Mouse (Mus musculus): Measurements from ENCODE around the gene Rarres2.
A peak's percentile ranks its signal among the peaks of the same experiment; 100 is the strongest.

Gene Rarres2

GRCm38 (mm10) chr6:48572572-48573061, at the start of gene Rarres2:
Gene Rarres2, minus strand, starts transcription at chr6:48572789.
- peak; percentile 62 for DNase-seq (ENCODE audit: low spot score)

DNA sequence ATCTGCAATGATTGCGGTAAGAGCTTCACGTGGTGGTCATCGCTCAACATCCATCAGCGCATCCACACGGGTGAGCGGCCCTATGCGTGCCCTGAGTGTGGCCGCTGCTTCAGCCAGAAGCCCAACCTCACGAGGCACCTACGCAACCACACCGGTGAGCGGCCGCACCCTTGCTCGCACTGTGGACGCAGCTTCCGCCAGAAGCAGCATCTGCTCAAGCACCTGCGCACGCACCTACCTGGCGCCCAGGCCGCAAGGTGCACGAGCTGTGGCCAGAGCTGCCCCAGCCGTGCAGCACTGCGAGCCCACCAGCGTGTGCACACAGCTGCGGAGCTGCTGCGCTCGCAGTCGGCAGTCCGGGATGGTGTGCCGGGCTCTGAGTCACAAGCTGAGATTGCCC, 47.4 kb upstream of the Rarres2 start:
- DNase-seq (ENCODE audit: low spot score): no peak

GRCm38 (mm10) chr6:48614756-48615155, 42.2 kb upstream of the Rarres2 start:
- DNase-seq (ENCODE audit: low spot score): no peak

GRCm38 (mm10) chr6:48613464-48613863, 40.9 kb upstream of the Rarres2 start:
- no peak for DNase-seq (ENCODE audit: low spot score)

- no peak for DNase-seq (ENCODE audit: low spot score)
Measured at GRCm38 (mm10) chr6:48610657-48611056, 38.1 kb upstream of the Rarres2 start.

DNA sequence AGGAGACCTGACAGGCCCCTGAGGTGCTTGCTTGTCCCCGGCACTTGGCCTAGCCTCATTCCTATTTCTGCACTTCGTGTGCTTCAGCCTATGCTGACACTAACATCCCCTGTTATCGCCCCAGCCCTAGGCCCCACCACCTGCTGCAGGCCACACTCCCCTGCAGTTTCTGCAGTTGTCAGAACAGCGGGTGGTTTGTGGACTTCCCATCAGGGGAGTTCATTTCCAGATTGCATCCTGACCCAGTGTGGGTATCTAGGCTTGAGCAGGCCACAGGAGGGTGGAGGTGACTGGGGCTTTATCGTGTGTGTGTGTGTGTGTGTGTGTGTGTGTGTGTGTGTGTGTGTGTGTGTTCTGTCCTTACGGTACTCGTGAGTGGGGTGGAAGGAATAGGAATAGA, 36.9 kb upstream of the Rarres2 start:
- no peak for DNase-seq (ENCODE audit: low spot score)

DNA sequence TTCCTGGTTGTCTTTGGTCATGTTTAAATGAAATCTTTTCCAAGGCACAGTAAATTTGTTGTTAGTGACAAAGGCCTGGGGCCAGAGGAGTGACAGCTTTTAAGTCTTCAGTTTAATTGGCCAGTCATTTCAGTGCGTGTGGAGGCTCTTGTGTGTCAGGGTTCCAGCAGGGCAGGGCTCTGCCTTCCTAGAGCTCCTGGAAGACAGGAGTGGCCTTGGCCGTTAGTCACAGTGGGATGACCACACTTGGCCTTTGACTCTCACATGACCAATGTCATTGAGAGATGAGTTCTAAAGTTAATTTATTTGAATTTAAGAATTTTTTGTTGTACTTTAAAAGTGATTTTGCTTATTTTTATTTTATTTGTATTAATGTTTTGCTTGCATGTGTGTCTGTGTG, 35.5 kb upstream of the Rarres2 start:
- no peak for DNase-seq (ENCODE audit: low spot score)

DNA sequence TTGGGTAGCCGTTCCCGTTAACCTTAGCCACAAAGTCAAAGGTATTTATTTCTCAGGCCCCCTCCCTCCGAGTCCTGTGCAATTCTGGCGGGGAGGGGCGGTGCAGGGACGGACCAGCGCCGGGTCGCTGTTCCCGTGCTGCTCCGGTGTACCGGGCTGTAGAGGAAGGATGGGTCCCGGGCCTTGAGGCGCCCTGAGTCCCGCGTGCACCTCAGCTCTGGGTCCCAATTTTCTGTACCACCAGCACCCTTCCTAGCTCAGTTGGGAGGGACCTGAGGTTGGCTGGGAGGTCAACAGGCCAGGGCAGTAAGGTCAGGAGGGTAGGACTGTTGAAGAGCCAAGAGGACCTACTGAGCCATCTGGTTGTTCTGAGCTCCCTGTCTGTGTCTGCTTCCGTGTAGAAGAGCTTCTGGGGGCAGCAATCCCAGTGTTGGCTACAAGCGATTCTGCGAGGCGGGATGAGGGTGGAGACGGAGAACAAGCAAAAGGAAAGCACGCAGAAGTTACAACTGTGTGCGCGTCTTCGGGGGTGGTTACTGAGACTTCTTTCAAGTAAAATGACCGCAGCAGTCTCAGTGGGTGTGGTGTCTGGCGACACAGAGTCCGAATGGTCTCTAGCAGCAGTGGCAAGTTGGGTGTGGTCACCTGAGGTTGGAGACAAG, 29.6 kb upstream of the Rarres2 start:
- DNase-seq (ENCODE audit: low spot score): no peak

DNA sequence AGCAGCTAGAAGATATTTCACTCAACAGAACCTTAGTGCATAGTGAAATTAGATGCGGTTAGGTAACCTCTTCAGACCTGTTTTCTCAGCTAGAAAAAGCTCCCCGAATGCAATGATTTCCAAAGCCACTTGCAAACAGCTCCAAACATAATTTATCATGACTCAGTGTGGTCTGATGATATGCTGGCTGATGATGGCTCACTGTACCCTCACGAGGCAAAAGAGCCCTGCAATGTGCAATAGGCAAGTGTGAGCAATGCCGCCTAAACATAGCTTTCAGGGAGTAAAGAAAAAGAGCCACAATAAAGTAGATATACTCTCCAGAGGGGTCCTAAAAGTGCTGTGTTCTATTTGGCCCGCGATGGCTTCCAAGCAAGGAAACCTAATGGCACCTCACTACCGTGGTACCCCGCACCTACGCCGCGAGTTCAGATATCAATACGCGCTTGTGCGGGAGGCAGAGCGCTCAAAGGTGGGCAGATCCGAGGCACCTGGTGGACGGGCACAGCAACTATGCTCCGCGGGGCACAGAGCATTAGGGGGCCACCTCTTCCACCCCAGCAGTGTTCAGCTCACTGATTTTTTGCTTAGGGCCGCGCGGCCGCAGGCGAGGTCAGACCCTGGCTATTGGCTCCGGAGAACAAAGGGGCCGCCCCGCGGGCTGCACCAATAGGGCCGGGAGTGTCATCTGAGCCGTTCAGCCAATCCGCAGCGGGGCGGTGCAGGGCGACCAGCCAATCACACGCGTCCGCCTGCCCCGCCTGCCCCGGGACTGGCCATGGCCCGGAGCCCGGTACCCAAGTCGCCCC, 28.9 kb upstream of the Rarres2 start, which contains the start of gene Zfp775:
TSS of gene Zfp775 (plus strand) at position 793 of the 809 bp plus-strand sequence.
- peak; percentile 96 for DNase-seq (ENCODE audit: low spot score)

GRCm38 (mm10) chr6:48600594-48600993, 28.0 kb upstream of the Rarres2 start:
- no peak for DNase-seq (ENCODE audit: low spot score)

DNA sequence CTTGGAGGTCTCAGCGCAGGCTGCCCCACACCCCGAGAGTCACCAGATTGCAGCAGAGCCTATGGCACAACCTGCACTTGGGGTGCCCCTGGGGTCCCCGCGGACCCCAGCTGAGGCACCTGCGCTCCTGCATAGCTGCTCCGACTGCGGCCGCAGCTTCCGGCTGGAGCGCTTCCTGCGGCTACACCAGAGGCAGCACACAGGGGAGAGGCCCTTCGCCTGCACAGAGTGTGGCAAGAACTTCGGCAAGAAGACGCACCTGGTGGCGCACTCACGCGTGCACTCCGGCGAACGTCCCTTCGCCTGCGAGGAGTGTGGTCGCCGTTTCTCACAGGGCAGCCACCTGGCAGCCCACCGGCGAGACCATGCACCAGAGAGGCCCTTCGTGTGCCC, 24.6 kb upstream of the Rarres2 start:
- DNase-seq (ENCODE audit: low spot score): no peak

DNA sequence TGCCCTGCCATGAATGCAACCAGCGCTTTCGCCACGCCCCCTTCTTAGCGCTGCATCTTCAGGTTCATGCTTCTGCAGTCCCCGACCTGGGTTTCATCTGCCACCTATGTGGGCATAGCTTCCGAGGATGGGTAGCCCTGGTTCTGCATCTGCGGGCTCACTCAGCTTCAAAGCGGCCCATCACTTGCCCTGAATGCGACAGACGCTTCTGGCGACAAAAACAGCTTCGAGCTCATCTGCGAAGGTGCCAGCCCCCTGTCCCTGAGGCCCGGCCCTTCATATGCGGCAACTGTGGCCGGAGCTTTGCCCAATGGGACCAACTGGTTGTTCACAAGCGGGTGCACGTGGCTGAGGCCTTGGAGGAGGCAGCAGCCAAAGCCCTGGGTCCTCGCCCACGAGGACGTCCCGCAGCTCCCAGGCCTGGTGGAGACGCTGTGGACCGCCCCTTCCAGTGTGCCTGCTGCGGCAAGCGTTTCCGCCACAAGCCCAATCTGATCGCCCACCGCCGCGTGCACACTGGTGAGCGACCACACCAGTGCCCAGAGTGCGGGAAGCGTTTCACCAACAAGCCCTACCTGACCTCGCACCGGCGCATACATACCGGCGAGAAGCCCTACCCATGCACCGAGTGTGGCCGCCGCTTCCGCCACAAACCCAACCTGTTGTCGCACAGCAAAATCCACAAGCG, 24.1 kb upstream of the Rarres2 start:
- DNase-seq (ENCODE audit: low spot score): no peak

DNA sequence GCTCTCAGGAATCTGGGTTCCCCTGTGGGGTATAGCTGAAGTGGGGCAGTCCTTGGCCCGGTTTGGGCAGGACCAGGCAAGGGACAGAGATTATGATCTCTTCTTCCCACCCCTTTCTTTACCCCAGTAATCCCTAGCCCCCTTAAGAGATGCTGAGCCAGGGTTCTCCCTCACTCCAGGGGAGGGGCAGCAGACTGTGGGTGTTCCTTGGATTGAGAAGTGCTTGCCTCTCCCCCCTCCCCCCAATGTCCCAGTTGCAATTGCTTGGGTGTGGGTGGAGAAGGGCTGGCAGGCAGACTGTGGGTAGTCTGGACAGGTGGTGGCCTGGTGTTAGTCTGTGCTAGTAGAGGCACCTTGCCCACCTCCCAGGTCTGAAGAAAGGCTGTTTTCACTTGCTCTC, 22.7 kb upstream of the Rarres2 start:
- no peak for DNase-seq (ENCODE audit: low spot score)

DNA sequence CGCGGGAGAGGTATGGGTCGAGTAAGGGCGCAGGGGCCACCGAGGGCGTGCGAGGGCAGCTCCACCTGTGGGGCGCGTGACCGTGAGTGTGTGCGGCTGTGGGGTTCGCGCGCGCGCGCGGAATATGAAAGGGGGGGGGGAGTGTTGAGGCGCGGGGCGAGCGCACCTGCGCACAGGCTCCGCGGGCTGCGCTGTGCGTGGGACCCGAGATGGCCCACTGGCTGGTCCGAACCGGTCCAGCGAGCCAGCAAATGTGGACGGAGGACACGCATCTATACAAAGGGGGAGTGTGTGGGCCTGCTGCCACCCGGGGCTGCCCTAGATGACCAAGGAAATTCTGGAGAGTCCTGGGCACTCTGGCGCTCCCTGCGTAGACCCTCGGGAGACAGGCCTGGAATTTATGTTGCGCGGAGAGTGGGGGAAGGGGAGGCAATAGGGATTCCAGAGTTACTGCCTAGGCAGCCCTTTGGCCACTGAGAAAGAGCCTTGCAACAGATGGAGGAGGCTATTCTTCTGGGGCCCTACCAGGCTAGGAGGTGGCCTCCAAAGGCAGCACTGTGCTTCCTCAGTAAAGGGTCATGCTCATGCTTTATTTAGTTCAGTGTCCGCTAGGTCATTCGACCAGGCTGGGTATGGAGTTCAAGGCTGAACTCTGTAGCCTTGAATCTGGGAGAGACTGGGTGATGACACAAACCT, 21.6 kb upstream of the Rarres2 start:
- DNase-seq (ENCODE audit: low spot score): no peak

GRCm38 (mm10) chr6:48593158-48594042, 20.8 kb upstream of the Rarres2 start, which contains the start of the genes Repin1 and Gm44965:
Gene Repin1, plus strand, starts transcription at chr6:48593883.
Gene Gm44965, plus strand, starts transcription at chr6:48593941.
- DNase-seq (ENCODE audit: low spot score): peak; percentile 91

- DNase-seq (ENCODE audit: low spot score): no peak
Measured at GRCm38 (mm10) chr6:48591871-48592270, 19.3 kb upstream of the Rarres2 start.

DNA sequence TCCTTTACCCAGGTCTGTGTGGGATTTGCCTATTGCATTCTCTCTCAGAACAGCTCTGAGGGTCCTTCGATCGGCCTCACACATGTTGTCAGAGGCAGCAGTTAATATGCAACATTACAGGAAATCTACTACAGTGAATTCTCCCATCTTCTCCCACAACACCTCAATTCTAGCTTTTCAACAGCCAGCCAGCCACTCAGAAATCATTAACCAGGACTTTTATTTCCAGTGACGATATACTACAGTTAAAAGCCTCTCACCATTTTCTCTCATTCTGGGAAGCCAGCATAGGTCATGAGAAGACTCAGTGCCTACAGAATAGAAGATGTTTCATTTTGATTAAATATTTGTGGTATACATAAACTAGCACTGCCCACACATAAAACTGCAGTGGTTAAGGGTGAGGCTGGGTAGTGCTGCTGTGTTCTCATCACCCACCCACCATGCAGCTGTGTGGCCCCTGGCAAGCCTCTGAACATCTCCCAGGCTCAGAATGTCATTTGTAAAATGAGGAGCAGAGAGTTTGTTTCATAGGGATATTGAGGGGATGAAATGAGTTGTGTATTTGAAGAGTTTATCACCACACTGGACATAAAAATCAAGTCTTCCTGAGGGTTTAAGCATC, 18.7 kb upstream of the Rarres2 start:
- DNase-seq (ENCODE audit: low spot score): no peak

GRCm38 (mm10) chr6:48589194-48589750, 16.7 kb upstream of the Rarres2 start, which contains the start of gene Gm45021:
Gene Gm45021, plus strand, starts transcription at chr6:48589610.
- no peak for DNase-seq (ENCODE audit: low spot score)

DNA sequence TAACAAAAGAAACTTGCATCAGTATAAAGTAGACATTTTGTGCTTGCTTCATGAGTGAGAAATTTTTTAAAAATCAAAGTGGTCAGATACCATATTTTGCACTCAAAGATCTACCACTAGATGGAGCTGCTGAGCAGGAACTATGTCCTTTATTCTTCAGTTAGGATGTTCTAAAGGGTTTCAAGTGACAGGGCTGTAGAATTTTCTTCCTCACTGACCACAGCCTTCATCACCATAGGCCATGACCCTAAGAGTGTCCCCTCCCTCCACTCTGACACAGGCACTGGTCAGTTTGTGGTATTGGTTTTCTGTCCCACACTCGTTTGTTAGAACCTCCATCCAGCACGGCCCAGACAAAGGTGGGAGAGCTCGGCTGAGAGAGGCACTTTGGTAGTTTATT, 9.4 kb upstream of the Rarres2 start:
- DNase-seq (ENCODE audit: low spot score): no peak

DNA sequence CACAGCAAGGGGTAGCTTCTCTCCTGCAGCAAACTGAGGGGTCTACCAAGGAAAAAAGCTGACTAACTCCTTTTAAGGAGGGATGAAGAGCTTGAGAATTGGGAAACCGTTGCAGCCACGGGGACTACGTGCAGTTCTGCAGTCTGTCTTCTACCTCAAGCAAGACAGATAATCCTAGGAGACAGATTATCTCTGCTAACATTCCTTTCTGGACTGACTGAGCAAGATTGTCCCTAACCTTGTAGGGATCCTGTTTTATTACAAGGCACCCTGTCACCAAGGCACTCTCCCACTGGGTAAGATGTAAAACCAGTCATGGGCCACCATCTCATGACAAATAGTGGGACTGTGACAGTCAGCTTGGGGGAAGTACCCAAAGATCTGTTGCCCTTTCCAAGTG, 8.7 kb upstream of the Rarres2 start:
- DNase-seq (ENCODE audit: low spot score): no peak

Measured in ovary, adult 18-20 months (tissue).